Mouse (Mus musculus): ENCODE data around the gene Tdrd9. TPM values are rescaled to one million over a fixed set of nuclear protein-coding genes. Genes with fewer than 3 reads are reported as not detected.

Tdrd9 gene
- total and polyA plus RNA-seq, 3 experiments = 28.9 to 46.5 TPM; not detected in 1

DNA sequence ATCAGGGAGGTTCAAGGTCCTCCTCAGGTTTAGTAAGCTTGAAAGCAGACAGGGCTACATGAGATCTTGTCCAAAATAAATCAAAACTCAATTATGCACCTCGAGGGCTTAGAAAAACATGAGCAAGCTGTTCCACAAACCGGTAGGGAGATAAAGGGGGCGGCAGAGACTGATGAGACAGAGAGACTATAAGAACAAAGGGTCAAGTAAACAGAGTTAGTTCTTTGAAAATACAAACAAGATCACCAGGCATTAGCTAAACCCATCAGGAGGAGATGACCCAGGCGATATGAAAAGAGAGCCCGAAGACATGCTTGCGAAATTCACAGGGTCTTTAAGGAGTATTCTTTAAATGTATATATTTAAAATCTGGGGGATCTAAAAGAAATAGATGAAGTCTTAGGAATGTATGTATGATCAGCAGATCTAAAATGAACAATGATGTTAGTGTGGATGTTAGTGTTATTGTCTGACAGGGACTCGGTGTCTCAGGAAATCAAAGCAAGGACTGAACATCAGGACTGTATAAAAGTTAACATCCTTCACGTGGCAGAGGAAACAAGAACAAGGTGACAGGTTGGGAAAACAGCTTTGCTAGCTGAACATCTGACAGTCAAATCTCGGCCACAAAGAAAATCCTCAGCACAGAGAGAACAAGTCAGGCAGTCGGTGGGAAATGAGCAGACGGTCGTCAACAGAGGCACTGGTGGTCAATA lies 117.4 kb downstream of the Tdrd9 start:
- DNase-seq (ENCODE audit: low read depth, low spot score) = no peak
- Histone ChIP-seq H3K36me3 (ENCODE audit: control insufficient read depth in 1 of 2, insufficient read depth in 2 of 2, low read length in 2 of 2) (no peaks in the 10 kb centered on the region), H3K4me3 (ENCODE audit: control insufficient read depth in 1 of 2, insufficient read depth in 1 of 2, low read depth in 2 of 2, low read length in 2 of 2) (no peak overlapping the region), H3K9ac (ENCODE audit: control insufficient read depth, low read depth, low read length, poor library complexity, severe bottlenecking) (no peak overlapping the region), H3K27me3 (ENCODE audit: control insufficient read depth in 1 of 2, insufficient read depth in 2 of 2, low read length in 2 of 2) (no peaks in the 10 kb centered on the region), H3K4me1 (ENCODE audit: control insufficient read depth in 1 of 2, insufficient read depth in 2 of 2, low read length in 2 of 2) (no peaks in the 10 kb centered on the region), H3K79me2 (ENCODE audit: control insufficient read depth, insufficient read depth, low read length, poor library complexity) (no peaks in the 10 kb centered on the region), H3K9me3 (replicated peaks; ENCODE audit: insufficient read depth, low read length) (peaks cover 9% of the 10 kb centered on the region), H3K27ac (ENCODE audit: control insufficient read depth, low read depth, low read length) (no peak overlapping the region)
- TF ChIP-seq MAX (IDR thresholded peaks at IDR 0.05; ENCODE audit: low read length) (0 out of 2 replicates have a peak, but pooled peaks have one; percentile 18), CHD1 (IDR thresholded peaks at IDR 0.05; ENCODE audit: low read depth, low read length) (no peak)

DNA sequence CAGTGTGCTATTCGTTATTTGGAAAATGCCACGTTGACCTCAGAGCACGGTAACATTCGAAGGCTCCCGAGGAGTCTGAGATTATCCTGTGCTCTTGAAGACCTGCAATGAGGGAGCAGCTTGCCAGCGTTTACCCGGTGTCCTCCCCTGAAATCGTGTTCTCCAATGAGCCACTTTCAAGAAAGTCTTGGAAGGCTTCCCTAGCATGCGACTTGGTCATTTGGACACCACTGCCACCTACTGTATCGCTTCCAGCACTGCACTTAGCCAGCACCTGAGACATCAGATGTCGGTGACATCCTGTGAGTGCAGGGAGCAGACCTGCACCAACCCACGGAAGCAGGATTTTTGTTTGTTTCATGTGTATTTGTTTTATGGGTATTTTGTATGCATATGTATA lies 119.7 kb downstream of the Tdrd9 start:
- no peak overlapping the region for H3K27ac ChIP-seq (ENCODE audit: control insufficient read depth, low read depth, low read length)
- no peaks in the 10 kb centered on the region for H3K36me3 ChIP-seq (ENCODE audit: control insufficient read depth in 1 of 2, insufficient read depth in 2 of 2, low read length in 2 of 2)
- no peaks in the 10 kb centered on the region for H3K27me3 ChIP-seq (ENCODE audit: control insufficient read depth in 1 of 2, insufficient read depth in 2 of 2, low read length in 2 of 2)
- H3K4me3 ChIP-seq (ENCODE audit: control insufficient read depth in 1 of 2, insufficient read depth in 1 of 2, low read depth in 2 of 2, low read length in 2 of 2) = no peak overlapping the region
- H3K9me3 ChIP-seq (replicated peaks; ENCODE audit: insufficient read depth, low read length) = peaks cover 7% of the 10 kb centered on the region
- no peaks in the 10 kb centered on the region for H3K4me1 ChIP-seq (ENCODE audit: control insufficient read depth in 1 of 2, insufficient read depth in 2 of 2, low read length in 2 of 2)
- peak; percentile 83 for DNase-seq (ENCODE audit: low read depth, low spot score)
- no peaks in the 10 kb centered on the region for H3K79me2 ChIP-seq (ENCODE audit: control insufficient read depth, insufficient read depth, low read length, poor library complexity)
- no peak for TF ChIP-seq CHD2 (IDR thresholded peaks at IDR 0.05; ENCODE audit: low read length)
- no peak for TF ChIP-seq NELFE (IDR thresholded peaks at IDR 0.05; ENCODE audit: low read depth, low read length)
- no peak for TF ChIP-seq GABPA (IDR thresholded peaks at IDR 0.05; ENCODE audit: low read depth, low read length)
- peak; percentile 96 for TF ChIP-seq SMC3 (IDR thresholded peaks at IDR 0.05; ENCODE audit: low read depth, low read length)
- TF ChIP-seq POLR2A (IDR thresholded peaks at IDR 0.05; ENCODE audit: control insufficient read depth in 1 of 2, insufficient read depth in 1 of 2, low read depth in 1 of 2, low read length in 2 of 2, poor library complexity in 1 of 2) = no peak
- peak; percentile 86 for TF ChIP-seq ZC3H11A (IDR thresholded peaks at IDR 0.05; ENCODE audit: low read depth, low read length)
- TF ChIP-seq MAZ (IDR thresholded peaks at IDR 0.05; ENCODE audit: low read depth, low read length) = no peak
- peak; percentile 95 for TF ChIP-seq RAD21 (IDR thresholded peaks at IDR 0.05; ENCODE audit: low read depth, low read length)
- peak in 1 of 3 experiments; percentile 97; a peak in 2 of 6 replicates for TF ChIP-seq CTCF (IDR thresholded peaks at IDR 0.05 in 2 of 3, conservative IDR thresholded peaks at IDR 0.05 in 1 of 3; ENCODE audit: control insufficient read depth in 1 of 3, insufficient read depth in 1 of 3, low read depth in 2 of 3, low read length in 3 of 3, poor library complexity in 1 of 3, severe bottlenecking in 1 of 3)
- no peak overlapping the region for H3K9ac ChIP-seq (ENCODE audit: control insufficient read depth, low read depth, low read length, poor library complexity, severe bottlenecking)

DNA sequence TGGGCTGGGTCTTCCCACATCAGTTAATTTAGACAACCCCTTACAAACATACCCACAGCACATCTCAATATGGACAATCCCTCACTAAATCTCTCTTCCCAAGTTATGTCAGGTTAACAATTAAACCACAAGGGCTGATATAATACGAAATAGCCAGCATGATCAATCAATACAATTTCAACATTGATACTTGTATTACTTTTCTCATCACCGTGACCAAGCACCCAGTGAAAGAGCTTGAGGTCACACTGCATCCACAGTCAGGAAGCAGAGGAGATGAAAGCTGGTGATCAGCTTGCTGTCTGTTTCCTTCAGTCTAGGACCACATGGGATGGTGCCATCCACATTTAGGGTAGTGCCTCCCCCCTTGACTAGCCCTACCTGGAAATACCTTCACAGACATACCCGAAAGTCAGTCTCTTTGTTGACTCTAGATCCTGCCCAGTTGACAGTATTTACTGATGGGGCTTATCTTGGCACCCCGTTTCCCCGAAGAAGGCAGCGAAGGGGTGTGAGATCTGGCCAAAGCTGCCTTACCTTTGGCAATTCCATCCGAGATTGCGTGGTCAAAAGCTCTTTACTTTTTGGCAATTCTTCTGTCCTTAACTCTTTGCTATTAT lies 123.0 kb downstream of the Tdrd9 start:
- H3K79me2 ChIP-seq (ENCODE audit: control insufficient read depth, insufficient read depth, low read length, poor library complexity) = no peaks in the 10 kb centered on the region
- no peak for DNase-seq (ENCODE audit: low read depth, low spot score)

More for the DNA sequence above, 123.0 kb downstream of the Tdrd9 start:
- H3K27ac ChIP-seq (ENCODE audit: control insufficient read depth, low read depth, low read length) = no peak overlapping the region
- H3K27me3 ChIP-seq (ENCODE audit: control insufficient read depth in 1 of 2, insufficient read depth in 2 of 2, low read length in 2 of 2) = no peaks in the 10 kb centered on the region
- H3K9me3 ChIP-seq (replicated peaks; ENCODE audit: insufficient read depth, low read length) = peaks cover 2% of the 10 kb centered on the region
- no peak overlapping the region for H3K4me3 ChIP-seq (ENCODE audit: control insufficient read depth in 1 of 2, insufficient read depth in 1 of 2, low read depth in 2 of 2, low read length in 2 of 2)
- no peak overlapping the region for H3K9ac ChIP-seq (ENCODE audit: control insufficient read depth, low read depth, low read length, poor library complexity, severe bottlenecking)
- no peaks in the 10 kb centered on the region for H3K36me3 ChIP-seq (ENCODE audit: control insufficient read depth in 1 of 2, insufficient read depth in 2 of 2, low read length in 2 of 2)
- TF ChIP-seq MAX (IDR thresholded peaks at IDR 0.05; ENCODE audit: low read length) = no peak
- no peak for TF ChIP-seq KAT2A (conservative IDR thresholded peaks at IDR 0.05; ENCODE audit: low read depth, low read length)
- TF ChIP-seq CHD2 (IDR thresholded peaks at IDR 0.05; ENCODE audit: low read length) = no peak
- no peak for TF ChIP-seq ZC3H11A (IDR thresholded peaks at IDR 0.05; ENCODE audit: low read depth, low read length)
- TF ChIP-seq USF2 (IDR thresholded peaks at IDR 0.05; ENCODE audit: borderline replicate concordance in 1 of 2, insufficient read depth in 1 of 2, low read depth in 1 of 2, low read length in 2 of 2) = no peak
- TF ChIP-seq POLR2A (IDR thresholded peaks at IDR 0.05; ENCODE audit: control insufficient read depth in 1 of 2, insufficient read depth in 1 of 2, low read depth in 1 of 2, low read length in 2 of 2, poor library complexity in 1 of 2) = no peak
- TF ChIP-seq JUND (IDR thresholded peaks at IDR 0.05; ENCODE audit: low read depth, low read length) = no peak
- TF ChIP-seq TAL1 (IDR thresholded peaks at IDR 0.05; ENCODE audit: low read length) = no peak
- TF ChIP-seq ZMIZ1 (IDR thresholded peaks at IDR 0.05; ENCODE audit: low read depth, low read length) = no peak
- no peak for TF ChIP-seq NELFE (IDR thresholded peaks at IDR 0.05; ENCODE audit: low read depth, low read length)
- TF ChIP-seq NRF1 (IDR thresholded peaks at IDR 0.05; ENCODE audit: insufficient read depth, low read depth, low read length, poor library complexity, severe bottlenecking) = no peak
- no peak for TF ChIP-seq ELF1 (IDR thresholded peaks at IDR 0.05; ENCODE audit: low read depth, low read length)
- no peak for TF ChIP-seq MYB (IDR thresholded peaks at IDR 0.05; ENCODE audit: low read depth, low read length)
- TF ChIP-seq MYC (IDR thresholded peaks at IDR 0.05; ENCODE audit: low read depth, low read length) = no peak
- no peak for TF ChIP-seq MEF2A (IDR thresholded peaks at IDR 0.05; ENCODE audit: extremely low read depth, insufficient replicate concordance, low read depth, low read length, poor library complexity, severe bottlenecking)
- no peaks in the 10 kb centered on the region for H3K4me1 ChIP-seq (ENCODE audit: control insufficient read depth in 1 of 2, insufficient read depth in 2 of 2, low read length in 2 of 2)
